Mouse (Mus musculus) inflammation-experienced regulatory T-cells, adult 6 months (primary cell): ENCODE measurements around the gene Lpgat1. TPM values are rescaled to one million over a fixed set of nuclear protein-coding genes. Genes with fewer than 3 reads are reported as not detected.

Experiments
- ATAC-seq: one replicate; pipeline ENCODE4 v1.8.0; 2017
- polyA plus RNA-seq, 3 experiments: library from polyadenylated mRNA; unstranded; fragments of 100-300 nt; shearing (Covaris generic); gene quantifications; one replicate each; pipeline ENCODE4 v1.2.1; 2017

The Lpgat1 gene
- polyA plus RNA-seq, 3 experiments from 2014 or later = 7.2 to 8.7 (median 8.3) TPM

DNA sequence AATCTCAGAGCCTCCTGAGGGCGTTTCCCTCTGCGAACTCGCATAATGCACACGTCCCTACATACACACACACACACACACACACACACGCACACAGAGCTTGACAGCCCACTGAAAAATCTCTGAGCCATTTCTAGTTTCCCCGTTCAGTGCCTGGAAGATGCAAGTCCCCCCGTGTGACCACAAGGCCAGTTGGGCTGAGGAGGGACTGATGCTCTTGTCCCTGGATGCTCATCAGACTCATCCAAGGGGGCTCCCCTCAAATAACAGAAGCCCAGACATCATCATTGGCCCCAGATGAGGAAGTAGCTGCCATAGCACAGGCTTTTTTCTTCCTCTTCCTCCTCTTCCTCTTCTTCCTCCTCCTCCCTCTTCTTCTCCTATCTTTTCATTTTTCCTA lies 90.3 kb downstream of the Lpgat1 start:
- no peak for ATAC-seq

GRCm38 (mm10) chr1:191808688-191809223 lies 91.1 kb downstream of the Lpgat1 start:
- ATAC-seq = no peak

- no peak for ATAC-seq
These were observed 94.1 kb downstream of the Lpgat1 start for GRCm38 (mm10) chr1:191811774-191812173.

- no peak for ATAC-seq
These were observed 95.5 kb downstream of the Lpgat1 start for GRCm38 (mm10) chr1:191812949-191813691.

GRCm38 (mm10) chr1:191814240-191814639 lies 96.6 kb downstream of the Lpgat1 start:
- no peak for ATAC-seq

GRCm38 (mm10) chr1:191814935-191815334 lies 97.3 kb downstream of the Lpgat1 start:
- ATAC-seq = no peak

DNA sequence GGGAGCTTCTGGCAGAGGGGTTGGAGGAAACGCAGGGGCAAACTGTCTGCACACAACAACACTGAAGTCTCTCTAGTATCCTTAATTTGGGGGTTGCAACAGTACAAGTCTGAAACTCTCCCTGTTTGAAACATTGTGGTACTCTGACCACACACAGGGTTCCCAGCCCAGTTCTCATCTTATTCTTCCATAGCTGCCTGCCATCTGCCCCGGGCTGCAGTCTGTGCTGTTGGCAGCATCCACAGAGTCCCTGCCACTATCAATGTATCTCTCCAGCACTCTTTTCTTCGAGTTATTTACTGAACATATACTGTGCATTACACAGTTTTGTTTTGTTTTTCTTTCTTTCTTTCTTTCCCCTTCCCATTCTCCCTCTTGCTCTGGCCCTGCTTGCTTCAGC lies 99.0 kb downstream of the Lpgat1 start:
- no peak for ATAC-seq

- ATAC-seq = peak; percentile 68
These were observed 99.9 kb downstream of the Lpgat1 start for GRCm38 (mm10) chr1:191817418-191818144.

DNA sequence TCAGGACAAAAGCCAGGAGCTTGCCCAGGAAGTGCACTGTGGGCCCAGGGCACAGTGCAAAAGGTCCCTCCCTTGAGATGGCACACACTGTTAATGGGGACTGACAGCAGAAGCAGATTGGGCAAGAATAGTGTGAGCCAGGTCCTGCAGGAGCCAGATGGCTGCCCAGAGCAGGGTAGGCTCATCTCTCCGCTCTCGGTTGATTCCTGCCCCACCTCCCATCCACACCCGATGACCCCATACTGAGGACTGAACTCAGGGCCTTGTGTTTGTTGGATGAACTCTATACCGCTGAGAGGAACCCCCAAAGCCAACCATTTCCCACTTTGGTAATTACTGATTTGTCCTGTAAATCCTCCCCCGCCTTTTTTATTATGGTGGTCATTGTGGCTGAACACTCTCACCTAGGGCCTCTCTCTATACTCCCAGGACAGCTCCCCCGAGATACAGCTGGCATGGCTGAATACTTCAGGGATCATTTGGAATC lies 100.6 kb downstream of the Lpgat1 start:
- ATAC-seq = no peak

GRCm38 (mm10) chr1:191819026-191819425 lies 101.4 kb downstream of the Lpgat1 start:
- ATAC-seq = no peak

- no peak for ATAC-seq
These were observed 103.3 kb downstream of the Lpgat1 start for GRCm38 (mm10) chr1:191820951-191821325.

DNA sequence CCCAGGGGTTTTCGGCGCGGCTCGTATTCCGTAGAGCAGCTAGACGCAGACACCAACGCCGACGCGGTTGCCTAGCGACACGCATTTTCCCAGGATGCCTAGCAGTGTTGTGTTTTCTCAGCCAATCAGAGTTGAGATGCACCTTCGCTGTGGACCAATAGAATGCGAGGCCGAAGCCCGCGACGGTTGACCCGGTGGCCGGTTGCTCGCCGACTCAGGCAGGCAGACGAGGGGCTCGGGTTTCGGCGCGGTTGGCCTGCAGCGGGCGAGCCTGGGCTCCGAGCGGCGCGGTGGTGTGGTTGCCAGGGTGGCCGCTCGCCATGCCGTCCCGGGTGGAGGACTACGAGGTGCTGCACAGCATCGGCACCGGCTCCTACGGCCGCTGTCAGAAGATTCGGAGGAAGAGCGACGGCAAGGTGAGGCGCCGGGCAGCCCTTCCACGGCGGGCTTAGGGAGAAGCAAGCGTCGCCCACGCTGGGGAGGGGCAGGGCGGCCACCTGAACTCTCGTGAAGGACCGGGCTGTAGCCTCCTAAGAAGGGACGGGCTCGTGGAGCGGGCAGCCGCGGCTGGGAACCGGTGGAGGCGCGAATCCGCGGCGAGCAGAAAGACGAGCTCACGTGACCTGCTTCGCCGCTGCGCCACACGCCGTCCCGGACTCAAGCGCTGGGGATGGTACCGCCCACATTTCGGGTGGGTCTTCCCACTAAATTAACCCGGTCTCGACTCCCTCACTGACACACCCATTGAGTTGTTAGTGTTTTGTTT lies 103.9 kb downstream of the Lpgat1 start, which contains the start of gene Nek2:
Nek2 (plus strand) TSS at position 119 of the 766 bp plus-strand sequence.
- peak; percentile 97 for ATAC-seq

GRCm38 (mm10) chr1:191829124-191829523 lies 111.5 kb downstream of the Lpgat1 start:
- ATAC-seq = no peak

DNA sequence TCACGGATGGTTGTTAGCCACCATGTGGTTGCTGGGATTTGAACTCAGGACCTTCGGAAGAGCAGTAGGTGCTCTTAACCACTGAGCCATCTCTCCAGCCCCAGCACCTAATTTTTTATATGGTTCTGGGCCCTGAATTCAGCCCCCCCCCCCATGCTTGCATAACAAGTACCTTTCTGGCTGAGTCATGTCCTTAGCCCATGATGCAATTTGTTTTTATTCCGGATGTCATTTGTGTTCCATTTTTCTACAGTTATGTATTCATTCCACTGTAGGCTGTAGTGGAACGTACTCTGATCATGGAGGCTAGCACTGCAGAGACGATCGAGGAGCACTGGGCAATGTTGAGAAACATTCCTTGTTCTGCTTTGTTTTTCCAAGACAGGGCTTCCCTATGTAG lies 115.8 kb downstream of the Lpgat1 start:
- ATAC-seq = no peak

Other genes with a start within 250 kb of the Lpgat1 start
- gene Dtl, start 142.3 kb upstream of the Lpgat1 start, polyA plus RNA-seq = 10 to 100 TPM in 1 of 3 experiments, 1 to 10 TPM in 2; 6.6 to 30.2 (median 8.4) TPM
- gene Ints7, start 142.2 kb upstream of the Lpgat1 start, polyA plus RNA-seq = 10 to 100 TPM; 36.3 to 43.1 (median 40.9) TPM
- 10 to 100 TPM in 1 of 3 experiments, 1 to 10 TPM in 1, under 1 TPM in 1; 0.50 to 17.7 (median 1.4) TPM for gene Nek2, start 103.6 kb downstream of the Lpgat1 start, polyA plus RNA-seq
- gene Slc30a1, start 188.9 kb downstream of the Lpgat1 start, polyA plus RNA-seq = 1 to 10 TPM; 1.3 to 1.6 (median 1.5) TPM